Mouse (Mus musculus) spleen, embryonic (tissue): ENCODE measurements around the gene Nek8.

Experiments
- CTCF ChIA-PET: fragments of 350-600 bp; sonication (Branson Sonifier 250); formaldehyde crosslinking; loops from one replicate; lab custom pipeline; 2022; lab: Charles Lee

Gene Nek8

DNA sequence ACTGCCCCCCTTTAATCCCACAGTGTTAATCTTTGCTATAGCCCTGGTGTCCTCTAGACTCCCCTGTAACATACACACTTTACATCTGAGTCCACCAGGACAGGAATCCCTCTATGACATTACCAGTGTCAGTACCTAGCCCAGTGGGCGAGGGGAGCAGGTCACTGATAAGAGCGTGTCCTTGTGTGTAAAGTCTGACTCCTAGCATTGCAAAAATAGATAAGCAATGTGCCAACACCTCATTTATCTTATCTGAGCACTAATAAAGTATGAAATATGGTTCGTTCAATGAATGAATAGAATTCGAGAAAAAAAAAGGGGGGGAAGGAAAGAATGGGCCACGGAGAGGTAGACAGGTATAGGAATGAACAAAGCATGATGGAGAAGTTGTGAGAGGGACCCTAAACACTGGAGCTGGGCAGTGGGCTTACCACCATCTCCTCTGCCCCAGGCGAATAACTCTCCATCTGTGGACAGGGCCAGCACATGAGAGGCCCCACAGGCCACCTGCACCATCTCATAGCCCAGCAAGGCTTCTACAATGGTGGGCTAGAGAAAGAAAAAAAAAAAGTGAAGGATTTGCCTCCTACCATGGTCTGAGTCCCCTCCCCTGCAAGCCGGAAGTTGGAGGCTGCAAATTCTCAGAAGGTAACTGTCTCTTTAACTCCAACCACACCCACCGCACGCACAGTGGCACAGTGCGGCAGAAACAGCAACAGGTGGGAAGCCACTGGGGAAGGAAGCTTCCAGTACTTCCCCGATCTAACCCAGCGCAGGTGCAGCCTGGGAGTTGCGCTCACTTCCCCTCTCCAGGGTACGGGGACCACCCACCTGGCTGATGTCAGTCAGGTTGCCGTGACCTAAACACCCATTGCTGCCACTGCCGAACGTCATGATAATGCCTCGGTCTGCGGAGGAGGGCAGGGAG, 7.7 kb downstream of the Nek8 start:
- CTCF ChIA-PET, result interaction anchor here (0.6 kb wide), 1 partner anchor 95 kb away, joined by 3 read pairs; no protein-coding TSS in a partner anchor

DNA sequence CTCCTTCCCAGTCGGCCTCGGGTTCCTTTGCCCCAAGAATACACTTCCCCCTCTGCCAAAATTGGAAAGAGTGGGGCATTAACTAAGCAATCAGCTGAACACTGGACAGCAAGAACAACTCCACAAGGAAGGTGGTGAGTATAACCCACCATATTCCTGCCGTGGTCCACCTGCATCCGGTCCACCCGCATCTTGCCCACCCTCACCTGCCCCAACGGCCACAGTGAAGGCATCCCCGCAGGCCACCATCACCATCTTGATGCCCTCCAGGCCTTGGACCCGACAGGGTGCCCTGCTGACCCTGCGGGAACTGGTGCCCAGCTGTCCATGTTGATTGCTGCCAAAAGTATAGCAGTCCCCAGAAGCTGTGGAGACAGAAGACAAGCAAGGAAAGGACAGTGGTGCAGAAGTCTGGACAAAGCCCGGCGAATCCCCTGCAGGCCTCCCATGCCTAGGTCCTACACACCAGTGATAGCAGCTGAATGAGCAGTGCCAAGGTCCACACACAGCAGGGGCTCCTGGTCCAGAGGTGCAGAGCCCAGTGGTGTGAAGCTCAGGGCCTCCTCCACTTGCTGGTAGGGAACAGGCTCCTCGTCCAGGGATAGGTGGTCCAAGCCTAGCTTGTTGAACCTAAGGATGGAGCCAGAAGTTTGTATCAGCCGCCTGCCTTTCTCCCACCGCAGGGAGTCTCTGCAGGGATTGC, 9.1 kb downstream of the Nek8 start:
- CTCF ChIA-PET, result interaction anchor here (0.9 kb wide), 1 partner anchor 9 kb away, joined by 3 read pairs; no protein-coding TSS in a partner anchor

- CTCF ChIA-PET, result no interaction called here
Measured at GRCm38 (mm10) chr11:78166640-78167039, 9.8 kb downstream of the Nek8 start.

DNA sequence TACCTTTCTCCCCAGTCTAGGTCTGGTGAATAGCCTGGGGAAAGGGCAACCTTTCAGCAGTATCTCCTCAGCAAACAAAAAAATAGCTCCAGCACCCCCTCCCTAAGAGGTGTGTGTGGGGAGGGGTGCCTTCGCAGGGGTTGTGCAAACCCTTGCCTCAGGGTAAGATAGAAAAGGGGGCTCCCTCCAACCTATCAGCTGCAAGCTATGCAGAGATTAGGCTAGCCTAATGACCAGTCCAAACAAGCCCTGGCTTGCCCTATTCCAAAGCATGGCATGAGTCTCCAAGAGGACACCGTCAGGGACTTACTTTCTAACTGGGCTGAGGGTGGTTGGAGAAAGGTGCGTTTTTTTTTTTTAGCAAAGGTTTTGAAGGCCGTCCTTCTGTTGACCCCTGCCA, 10.3 kb downstream of the Nek8 start:
- CTCF ChIA-PET, result no interaction called here

DNA sequence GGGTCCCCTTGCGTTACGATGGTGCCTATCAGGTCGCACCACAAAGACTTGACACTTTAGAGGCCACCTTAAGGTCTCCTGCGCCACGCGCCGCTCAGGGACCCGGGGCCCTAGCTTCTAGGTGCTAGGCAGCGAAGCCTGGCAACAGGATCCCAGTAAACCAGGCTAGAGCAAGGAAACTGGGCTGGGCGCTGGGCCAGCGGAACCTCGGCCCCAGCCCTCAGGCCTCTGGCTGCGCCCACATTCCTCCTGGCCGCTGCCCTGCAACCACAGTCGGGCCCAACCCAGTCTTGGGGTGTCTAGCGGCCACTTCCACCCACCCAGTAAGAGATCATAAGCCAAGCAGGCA, 10.7 kb downstream of the Nek8 start:
- CTCF ChIA-PET, result no interaction called here

- CTCF ChIA-PET, result interaction anchor here (0.7 kb wide), 1 partner anchor 140 kb away, joined by 3 read pairs; no protein-coding TSS in a partner anchor
Measured at GRCm38 (mm10) chr11:78164924-78165760, 11.3 kb downstream of the Nek8 start, which contains the start of gene Traf4. Gene Traf4, minus strand, starts transcription at chr11:78165589.

DNA sequence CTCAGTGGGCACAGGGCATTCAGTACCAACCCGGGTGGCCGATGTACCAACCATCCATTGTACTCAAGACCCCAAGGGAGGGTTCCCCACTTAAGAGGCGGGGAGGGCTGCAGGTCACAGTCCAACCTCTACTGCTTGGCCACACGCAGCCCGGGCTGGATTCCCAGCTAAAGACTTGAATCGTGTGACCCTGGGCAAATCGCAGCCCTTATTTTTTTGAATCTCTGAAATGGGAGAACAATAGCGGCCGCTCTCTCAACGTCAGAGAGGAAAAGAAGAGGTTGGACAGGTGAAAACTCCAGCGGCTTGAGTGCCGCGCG, 11.9 kb downstream of the Nek8 start:
- CTCF ChIA-PET, result interaction anchor here (0.7 kb wide), 1 partner anchor 139 kb away, joined by 3 read pairs; no protein-coding TSS in a partner anchor

- CTCF ChIA-PET, result interaction anchor here (0.7 kb wide), 1 partner anchor 138 kb away, joined by 3 read pairs; no protein-coding TSS in a partner anchor
Measured at GRCm38 (mm10) chr11:78163681-78164603, 12.5 kb downstream of the Nek8 start.

- CTCF ChIA-PET, result interaction anchor here (1.0 kb wide), 1 partner anchor 9 kb away, joined by 3 read pairs; no protein-coding TSS in a partner anchor
Measured at GRCm38 (mm10) chr11:78163045-78163444, 13.4 kb downstream of the Nek8 start.

GRCm38 (mm10) chr11:78162504-78162903, 14.0 kb downstream of the Nek8 start:
- CTCF ChIA-PET, result interaction anchor here (1.0 kb wide), 2 partner anchors 9 to 15 kb away, joined by 3 read pairs; no protein-coding TSS in a partner anchor

GRCm38 (mm10) chr11:78161968-78162367, 14.5 kb downstream of the Nek8 start:
- CTCF ChIA-PET, result interaction anchor here (1.0 kb wide), 2 partner anchors 10 to 15 kb away, joined by 3 read pairs; no protein-coding TSS in a partner anchor

- CTCF ChIA-PET, result no interaction called here
Measured at GRCm38 (mm10) chr11:78161169-78161568, 15.3 kb downstream of the Nek8 start.

DNA sequence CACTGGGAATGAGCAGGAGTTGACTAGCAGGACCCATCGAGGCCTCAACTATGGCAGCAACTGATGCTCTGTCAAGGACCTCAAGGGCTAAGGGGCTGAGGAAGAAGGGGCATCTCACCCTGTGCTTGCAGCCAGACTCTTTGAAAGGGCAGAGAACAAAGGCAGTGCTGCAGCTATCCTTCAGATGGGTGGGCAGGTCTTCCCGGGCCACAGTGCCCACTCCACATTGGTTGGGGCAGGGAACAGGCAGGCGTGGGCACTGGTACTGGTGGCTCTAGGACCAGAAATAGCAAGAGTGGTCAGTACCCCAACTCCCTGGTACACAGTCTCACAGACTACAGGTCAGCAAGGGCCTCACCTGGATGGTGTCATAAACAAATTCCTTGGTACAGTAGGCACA, 15.8 kb downstream of the Nek8 start:
- CTCF ChIA-PET, result interaction anchor here (1.0 kb wide), 1 partner anchor 11 kb away, joined by 3 read pairs; no protein-coding TSS in a partner anchor

- CTCF ChIA-PET, result interaction anchor here (1.0 kb wide), 1 partner anchor 11 kb away, joined by 3 read pairs; no protein-coding TSS in a partner anchor
Measured at GRCm38 (mm10) chr11:78160171-78160570, 16.3 kb downstream of the Nek8 start.

DNA sequence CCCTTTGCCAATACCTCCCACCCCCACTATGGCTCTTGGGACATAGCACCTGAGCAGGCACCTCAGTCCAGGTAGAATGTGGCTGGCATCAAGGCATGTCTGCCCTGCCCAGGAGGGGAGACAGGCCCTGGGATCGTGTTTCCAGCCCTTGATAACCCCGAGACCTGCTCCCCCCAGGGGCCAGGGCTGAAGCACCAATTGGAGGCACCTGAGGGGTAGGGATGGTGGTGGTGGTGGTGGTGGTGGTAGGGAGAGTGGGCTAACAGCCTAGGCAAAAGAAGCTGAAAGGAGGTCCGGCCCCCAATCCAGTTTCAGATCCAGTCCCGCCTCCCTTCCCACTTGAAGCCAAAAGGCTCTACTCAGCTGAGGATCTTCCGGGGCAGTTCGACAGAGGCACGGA, 16.9 kb downstream of the Nek8 start:
- CTCF ChIA-PET, result interaction anchor here (1.3 to 2.5 kb wide), 2 partner anchors 12 to 18 kb away, joined by 3 to 8 read pairs; no protein-coding TSS in a partner anchor

DNA sequence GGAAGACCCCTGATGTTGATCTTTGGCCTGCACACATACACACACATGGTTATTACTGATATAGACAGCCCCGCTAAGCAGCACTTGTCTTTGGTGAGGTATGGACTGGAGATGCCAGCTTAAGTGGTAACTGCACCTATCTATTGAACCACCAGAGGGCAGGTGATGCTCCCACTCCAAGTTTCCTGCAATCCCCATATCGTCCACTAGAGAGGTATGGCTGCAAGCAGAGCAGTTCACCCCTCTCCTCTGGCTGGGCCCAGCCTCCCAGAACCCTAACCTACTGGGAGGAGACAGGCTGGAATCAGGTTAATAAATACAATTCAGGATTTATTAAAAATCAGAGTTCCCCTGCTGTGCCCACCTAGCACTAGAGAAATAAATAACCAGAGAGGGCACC, 17.4 kb downstream of the Nek8 start:
- CTCF ChIA-PET, result interaction anchor here (1.3 to 2.5 kb wide), 2 partner anchors 12 to 19 kb away, joined by 3 to 8 read pairs; no protein-coding TSS in a partner anchor

- CTCF ChIA-PET, result no interaction called here
Measured at GRCm38 (mm10) chr11:78156156-78156699, 20.2 kb downstream of the Nek8 start.

DNA sequence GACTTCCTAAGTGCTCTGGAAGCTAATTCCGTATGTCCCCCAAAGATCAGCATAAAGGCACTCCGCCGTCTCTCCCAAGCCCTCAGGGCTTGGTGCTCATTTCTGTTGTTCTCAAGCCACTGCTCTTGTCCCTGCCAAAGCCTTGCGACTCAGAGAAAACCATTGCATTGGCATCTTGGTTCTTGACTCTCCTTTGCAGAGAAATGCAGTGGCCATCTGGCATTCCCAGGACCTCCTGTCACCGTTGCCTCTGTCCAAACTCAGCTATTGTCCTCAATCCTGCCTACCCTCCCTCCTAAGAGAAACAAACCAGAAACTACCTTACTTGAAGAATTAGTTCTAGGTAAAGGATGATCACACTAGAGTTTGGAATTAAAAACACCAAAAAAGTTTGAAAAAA, 20.8 kb downstream of the Nek8 start:
- CTCF ChIA-PET, result no interaction called here

DNA sequence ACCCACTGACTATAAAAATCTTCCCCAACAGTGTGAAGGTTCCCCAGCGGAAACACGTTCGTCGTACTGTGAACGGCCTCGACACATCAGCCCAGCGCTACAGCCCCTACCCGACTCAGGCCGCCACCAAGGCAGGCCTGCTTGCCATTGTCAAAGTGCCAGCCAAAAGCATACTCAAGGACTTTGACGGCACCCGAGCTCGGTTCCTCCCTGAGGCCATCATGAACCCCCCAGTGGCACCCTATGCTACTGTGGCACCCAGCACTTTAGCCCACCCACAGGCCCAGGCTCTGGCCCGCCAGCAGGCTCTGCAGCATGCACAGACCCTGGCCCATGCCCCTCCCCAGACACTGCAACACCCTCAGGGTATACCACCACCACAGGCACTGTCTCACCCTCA, 22.7 kb downstream of the Nek8 start:
- CTCF ChIA-PET, result no interaction called here
